Mouse (Mus musculus): ENCODE data around the gene Pptc7. TPM values are rescaled to one million over a fixed set of nuclear protein-coding genes. Genes with fewer than 3 reads are reported as not detected.

Gene Pptc7
- total RNA-seq, 2 experiments from 2014 or later, result 10.4 to 14.4 TPM

Other genes with a start within 250 kb of the Pptc7 start
- gene Cux2, start 234.3 kb upstream of the Pptc7 start, total RNA-seq (2014; fragmentation: Nextera tagmentation), result not detected in 2 replicates
- gene Cux2, start 234.3 kb upstream of the Pptc7 start, total RNA-seq (2017), result not detected in 2 replicates
- gene Myl2, start 183.4 kb upstream of the Pptc7 start, total RNA-seq (2014; fragmentation: Nextera tagmentation), result not detected in 2 replicates
- not detected in 2 replicates for gene Myl2, start 183.4 kb upstream of the Pptc7 start, total RNA-seq (2017)
- 0.96 and 1.4 TPM in 2 replicates for gene Ccdc63, start 143.5 kb upstream of the Pptc7 start, total RNA-seq (2014; fragmentation: Nextera tagmentation)
- not detected in 2 replicates for gene Ccdc63, start 143.5 kb upstream of the Pptc7 start, total RNA-seq (2017)
- 375 and 380 TPM in 2 replicates for gene Ppp1cc, start 126.1 kb upstream of the Pptc7 start, total RNA-seq (2014; fragmentation: Nextera tagmentation)
- 229 and 230 TPM in 2 replicates for gene Ppp1cc, start 126.1 kb upstream of the Pptc7 start, total RNA-seq (2017)
- 1.4 and 11.2 TPM in 2 replicates for gene Hvcn1, start 77.6 kb upstream of the Pptc7 start, total RNA-seq (2014; fragmentation: Nextera tagmentation)
- 0.38 and 1.4 TPM in 2 replicates for gene Hvcn1, start 77.6 kb upstream of the Pptc7 start, total RNA-seq (2017)
- 7.6 and 10.4 TPM in 2 replicates for gene Tctn1, start 19.9 kb upstream of the Pptc7 start, total RNA-seq (2014; fragmentation: Nextera tagmentation)
- 2.5 and 4.2 TPM in 2 replicates for gene Tctn1, start 19.9 kb upstream of the Pptc7 start, total RNA-seq (2017)
- gene Rad9b, start 69.9 kb downstream of the Pptc7 start, total RNA-seq (2014; fragmentation: Nextera tagmentation), result 11.4 and 16.2 TPM in 2 replicates
- gene Rad9b, start 69.9 kb downstream of the Pptc7 start, total RNA-seq (2017), result 7.5 and 11.7 TPM in 2 replicates
- 86.2 and 88.4 TPM in 2 replicates for gene Vps29, start 70.0 kb downstream of the Pptc7 start, total RNA-seq (2014; fragmentation: Nextera tagmentation)
- 45.5 and 93.0 TPM in 2 replicates for gene Vps29, start 70.0 kb downstream of the Pptc7 start, total RNA-seq (2017)
- 61.2 and 93.3 TPM in 2 replicates for gene Gpn3, start 87.5 kb downstream of the Pptc7 start, total RNA-seq (2014; fragmentation: Nextera tagmentation)
- 61.5 and 75.8 TPM in 2 replicates for gene Gpn3, start 87.5 kb downstream of the Pptc7 start, total RNA-seq (2017)
- 33.8 and 37.3 TPM in 2 replicates for gene Fam216a, start 88.0 kb downstream of the Pptc7 start, total RNA-seq (2014; fragmentation: Nextera tagmentation)
- gene Fam216a, start 88.0 kb downstream of the Pptc7 start, total RNA-seq (2017), result 61.3 and 67.8 TPM in 2 replicates
- 195 and 370 TPM in 2 replicates for gene Arpc3, start 107.5 kb downstream of the Pptc7 start, total RNA-seq (2014; fragmentation: Nextera tagmentation)
- gene Arpc3, start 107.5 kb downstream of the Pptc7 start, total RNA-seq (2017), result 859 and 924 TPM in 2 replicates
- 27.5 and 42.7 TPM in 2 replicates for gene Anapc7, start 137.3 kb downstream of the Pptc7 start, total RNA-seq (2014; fragmentation: Nextera tagmentation)
- gene Anapc7, start 137.3 kb downstream of the Pptc7 start, total RNA-seq (2017), result 24.3 and 35.3 TPM in 2 replicates
- gene Atp2a2, start 217.9 kb downstream of the Pptc7 start, total RNA-seq (2014; fragmentation: Nextera tagmentation), result 72.8 and 80.7 TPM in 2 replicates
- 100 and 106 TPM in 2 replicates for gene Atp2a2, start 217.9 kb downstream of the Pptc7 start, total RNA-seq (2017)

Measured in megakaryocyte-erythroid progenitor cell, adult 5-6 weeks (primary cell).